ENCODE assay signal across 8 mouse cellular contexts in the genomic region with DNA sequence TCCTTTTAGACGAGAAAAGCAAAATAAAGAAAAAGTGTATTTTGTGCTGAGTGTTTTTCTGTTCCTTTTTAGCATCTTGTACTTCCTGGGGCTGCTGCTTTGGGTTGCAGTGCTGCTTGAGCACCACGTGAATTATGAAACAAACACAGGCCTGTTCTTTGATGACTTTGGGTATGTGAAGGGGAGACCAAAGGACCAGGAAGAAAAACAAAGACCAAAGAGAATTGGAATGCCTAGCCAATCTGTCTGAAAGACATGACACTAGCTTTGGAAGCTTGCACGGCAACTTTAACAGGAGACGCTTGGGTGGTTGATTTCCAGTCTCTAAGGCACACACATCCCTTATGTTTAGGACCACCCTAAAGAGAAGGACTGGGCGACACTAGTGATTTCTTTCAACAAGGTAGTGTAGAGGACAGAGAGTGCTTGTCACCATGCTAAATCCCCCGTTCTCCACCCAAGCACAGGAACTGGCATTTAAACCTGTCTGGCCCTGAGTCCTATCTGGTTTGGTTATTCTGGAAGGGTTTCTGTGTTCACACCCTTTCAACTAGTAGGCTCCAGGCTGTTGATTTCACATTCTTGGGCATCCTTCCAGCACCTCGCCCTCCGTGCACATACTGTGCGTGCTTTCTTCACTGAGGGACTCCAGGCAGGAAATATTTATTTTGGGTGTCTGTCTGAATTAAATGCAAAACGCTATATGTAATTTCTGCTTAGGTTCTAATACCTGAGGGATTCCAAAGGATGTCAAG. TPM values are rescaled to one million over a fixed set of nuclear protein-coding genes. Genes with fewer than 3 reads are reported as not detected.
DNase-seq lines count a peak whose midpoint lies in the region; ATAC-seq and TF ChIP-seq lines count a peak whose summit lies in the region.

No protein-coding gene starts in this region.

- H3K4me2 ChIP-seq in heart, embryonic 11.5 days, result peak overlapping the region; percentile 22
- peak overlapping the region; percentile 29 for H3K4me2 ChIP-seq in kidney, embryonic 15.5 days
- H3K4me2 ChIP-seq in midbrain, embryonic 11.5 days, result no peak overlapping the region

- CTCF ChIA-PET in Patski (lab: Charles Lee), result interaction anchor here (1.1 to 1.4 kb wide), 2 partner anchors 59 to 69 kb away, joined by 3 read pairs; no protein-coding TSS in a partner anchor

- peak overlapping the region; percentile 71 for H3K27ac ChIP-seq in heart, embryonic 11.5 days (ENCODE audit: low read depth, low read length)
- peak overlapping the region; percentile 79 for H3K27ac ChIP-seq in kidney, embryonic 15.5 days
- H3K27ac ChIP-seq in midbrain, embryonic 11.5 days (ENCODE audit: low read depth, low read length), result peak overlapping the region; percentile 22; the same call in 1 of the 2 replicates

- no peak overlapping the region for H3K9ac ChIP-seq in heart, embryonic 11.5 days (ENCODE audit: low read depth, low read length)
- H3K9ac ChIP-seq in kidney, embryonic 15.5 days, result no peak overlapping the region
- no peak overlapping the region for H3K9ac ChIP-seq in midbrain, embryonic 11.5 days (ENCODE audit: low read length)

- H3K4me3 ChIP-seq in heart, embryonic 11.5 days (ENCODE audit: low read depth, low read length), result no peak overlapping the region
- H3K4me3 ChIP-seq in kidney, embryonic 15.5 days (replicated peaks), result no peak overlapping the region; the same call in 1 of the 2 replicates
- H3K4me3 ChIP-seq in midbrain, embryonic 11.5 days (ENCODE audit: low read depth, low read length), result no peak overlapping the region

- no peak for TF ChIP-seq CTCF in Patski (IDR thresholded peaks at IDR 0.05)
- TF ChIP-seq CTCF in brain, embryonic 14.5 days (IDR thresholded peaks at IDR 0.05; ENCODE audit: borderline replicate concordance, extremely low read depth, insufficient read depth, insufficient read length), result no peak

- peak; percentile 85 for ATAC-seq in Patski
- ATAC-seq in heart, embryonic 11.5 days (replicated peaks; ENCODE audit: insufficient number of reproducible peaks, low FRiP score, low TSS enrichment), result peak; percentile 60; the same call in 1 of the 2 replicates
- peak; percentile 74 for ATAC-seq in kidney, embryonic 15.5 days (replicated peaks; ENCODE audit: low FRiP score)
- 0 out of 2 replicates have a peak, but pooled peaks have one; percentile 16 for ATAC-seq in midbrain, embryonic 11.5 days (ENCODE audit: low FRiP score)

- in situ Hi-C loops in Patski (cut with MboI; ENCODE audit: low pct_unique_long_range_greater_than_20kb), result loop anchor here (5.0 to 10.0 kb wide), 2 partner anchors 164 to 506 kb away; no protein-coding TSS in a partner anchor

- no peak for DNase-seq in Patski (ENCODE audit: low read depth, low spot score)
- peak; percentile 80 for DNase-seq in brain, embryonic 14.5 days (ENCODE audit: low read depth)
- DNase-seq in midbrain, embryonic 11.5 days (ENCODE audit: low spot score, missing footprints), result no peak
- peak; percentile 9 for DNase-seq in yolk sac, embryonic 10.5 days (ENCODE audit: low spot score)
- DNase-seq in thymus, adult 18-20 months, result no peak
- DNase-seq in T-cell, adult 2 months (ENCODE audit: low spot score), result no peak

- TF ChIP-seq POLR2A in brain, embryonic 14.5 days (IDR thresholded peaks at IDR 0.05; ENCODE audit: borderline replicate concordance, extremely low read depth, insufficient read depth, insufficient read length, poor library complexity, severe bottlenecking), result no peak

- H3K4me1 ChIP-seq in heart, embryonic 11.5 days (ENCODE audit: control insufficient read depth, insufficient read depth, low read length), result peaks cover 25% of the 10 kb centered on the region
- peaks cover 22% of the 10 kb centered on the region for H3K4me1 ChIP-seq in kidney, embryonic 15.5 days
- H3K4me1 ChIP-seq in midbrain, embryonic 11.5 days (ENCODE audit: control insufficient read depth, insufficient read depth, low read length), result peaks cover 3% of the 10 kb centered on the region

- H3K27me3 ChIP-seq in Patski, result no peaks in the 10 kb centered on the region
- no peaks in the 10 kb centered on the region for H3K27me3 ChIP-seq in heart, embryonic 11.5 days (ENCODE audit: control insufficient read depth, insufficient read depth, low read length)
- H3K27me3 ChIP-seq in kidney, embryonic 15.5 days, result no peaks in the 10 kb centered on the region
- no peaks in the 10 kb centered on the region for H3K27me3 ChIP-seq in midbrain, embryonic 11.5 days (ENCODE audit: control insufficient read depth, insufficient read depth, low read length)

- H3K9me3 ChIP-seq in heart, embryonic 11.5 days (replicated peaks; ENCODE audit: control insufficient read depth, low read length), result no peaks in the 10 kb centered on the region
- H3K9me3 ChIP-seq in kidney, embryonic 15.5 days (replicated peaks), result no peaks in the 10 kb centered on the region
- no peaks in the 10 kb centered on the region for H3K9me3 ChIP-seq in midbrain, embryonic 11.5 days (ENCODE audit: control insufficient read depth, low read length)

- 33% methylated on average over 10 of the region's 10 CpGs for WGBS in heart, embryonic 11.5 days (ENCODE audit: insufficient replicate concordance)
- 36% methylated on average over 10 of the region's 10 CpGs for WGBS in kidney, embryonic 15.5 days
- WGBS in midbrain, embryonic 11.5 days, result 52% methylated on average over 10 of the region's 10 CpGs

- POLR2A ChIA-PET in Patski (lab: Charles Lee), result interaction anchor here (1.0 kb wide), 1 partner anchor 79 kb away, joined by 3 read pairs; no protein-coding TSS in a partner anchor

- H3K36me3 ChIP-seq in heart, embryonic 11.5 days (ENCODE audit: control insufficient read depth, insufficient read depth, low read length), result no peaks in the 10 kb centered on the region
- no peaks in the 10 kb centered on the region for H3K36me3 ChIP-seq in kidney, embryonic 15.5 days
- H3K36me3 ChIP-seq in midbrain, embryonic 11.5 days (ENCODE audit: control insufficient read depth, insufficient read depth, low read length), result no peaks in the 10 kb centered on the region

RNA-seq across cellular contexts. Expression of a gene that starts 59.9 kb away (rescaled TPM):
- 160 TPM for polyA plus RNA-seq in Patski (2021)
- 177 and 225 TPM in 2 replicates for polyA plus RNA-seq in brain, embryonic 14.5 days (2012; rRNA removed)
- 162 and 170 TPM in 2 replicates for polyA plus RNA-seq in heart, embryonic 11.5 days (2014; fragmentation: Nextera tagmentation; extraction: Ambion mirVana)
- polyA plus RNA-seq in kidney, embryonic 15.5 days (2015; fragmentation: Nextera tagmentation; extraction: Ambion mirVana), result 228 and 250 TPM in 2 replicates
- polyA plus RNA-seq in midbrain, embryonic 11.5 days (2014; fragmentation: Nextera tagmentation; extraction: Ambion mirVana), result 339 and 388 TPM in 2 replicates

Comparison
In these comparisons a context has a peak if more than half of its experiments do, and no peak if none do; other contexts are left out.
1. ATAC-seq: peak in every context shown above with its lines; median percentile 85 in Patski; 74 in kidney, embryonic 15.5 days; 60 in heart, embryonic 11.5 days; 16 in midbrain, embryonic 11.5 days.
2. DNase-seq: peak in brain, embryonic 14.5 days (single experiment) and yolk sac, embryonic 10.5 days (single experiment); none in Patski (single experiment), midbrain, embryonic 11.5 days (single experiment), thymus, adult 18-20 months (0 of 2) and T-cell, adult 2 months (single experiment).
3. H3K27ac ChIP-seq: peak in every context shown above with its lines; median percentile 79 in kidney, embryonic 15.5 days; 71 in heart, embryonic 11.5 days; 22 in midbrain, embryonic 11.5 days.